In genomic region chr4:140549975-140550374, GRCm38 (mm10) we compare ENCODE assay signal across 8 mouse cellular contexts.
A peak's percentile ranks its signal among the peaks of the same experiment; 100 is the strongest.
DNase-seq lines count a peak whose midpoint lies in the region; ATAC-seq lines count a peak whose summit lies in the region.

No protein-coding gene starts in this region.

- DNase-seq in adrenal gland, postnatal 14 days, result peak; percentile 79
- DNase-seq in adrenal gland, adult 8-10 months, result no peak
- peak; percentile 42 to 56 for DNase-seq in layer of hippocampus, postnatal 10 days (ENCODE audit: low spot score in 2 of 2)
- no peak for DNase-seq in layer of hippocampus, postnatal 25 days (ENCODE audit: extremely low spot score in 1 of 2, low spot score in 1 of 2)
- peak; percentile 42 for DNase-seq in retina, postnatal 1 day
- no peak for DNase-seq in ovary, postnatal 36 days (ENCODE audit: low spot score)
- no peak for DNase-seq in urinary bladder, postnatal 4 days (ENCODE audit: low spot score in 2 of 2)

- H3K4me1 ChIP-seq in hindbrain, embryonic 15.5 days (replicated peaks), result peaks cover 10% of the 10 kb centered on the region

- H3K4me2 ChIP-seq in hindbrain, embryonic 15.5 days, result no peak overlapping the region

- no peak overlapping the region for H3K9ac ChIP-seq in hindbrain, embryonic 15.5 days

- peak overlapping the region; percentile 33 for H3K27ac ChIP-seq in hindbrain, embryonic 15.5 days (replicated peaks)

- H3K9me3 ChIP-seq in hindbrain, embryonic 15.5 days, result no peaks in the 10 kb centered on the region

- ATAC-seq in hindbrain, embryonic 15.5 days (ENCODE audit: low FRiP score, low read depth), result peak; percentile 76; the same call in 1 of the 2 replicates

- WGBS in hindbrain, embryonic 15.5 days, result 45% methylated on average over 12 of the region's 12 CpGs

- no peak overlapping the region for H3K4me3 ChIP-seq in hindbrain, embryonic 15.5 days

- no peaks in the 10 kb centered on the region for H3K27me3 ChIP-seq in hindbrain, embryonic 15.5 days

- H3K36me3 ChIP-seq in hindbrain, embryonic 15.5 days, result peaks cover 19% of the 10 kb centered on the region

Comparison
In these comparisons a context has a peak if more than half of its experiments do, and no peak if none do; other contexts are left out.
1. DNase-seq: peak in adrenal gland, postnatal 14 days (single experiment), layer of hippocampus, postnatal 10 days (2 of 2) and retina, postnatal 1 day (single experiment); none in adrenal gland, adult 8-10 months (single experiment), layer of hippocampus, postnatal 25 days (0 of 2), ovary, postnatal 36 days (single experiment) and urinary bladder, postnatal 4 days (0 of 2).